Mouse (Mus musculus) embryonic fibroblast, embryonic 13.5 days (primary cell): Measurements from ENCODE around the gene Celf2. TPM values are rescaled to one million over a fixed set of nuclear protein-coding genes. Genes with fewer than 3 reads are reported as not detected.

Experiments
- H3K27ac ChIP-seq: 2 replicates; pipeline ENCODE4 v1.5.1; 2012; ENCODE audit warnings: low read length, control low read depth, inconsistent platforms; ENCODE audit not compliant: insufficient read depth
- H3K4me1 ChIP-seq: 2 replicates; pipeline ENCODE4 v1.6.1; 2011; ENCODE audit warnings: low read length; ENCODE audit not compliant: control insufficient read depth, insufficient read depth
- H3K4me3 ChIP-seq: 2 replicates; pipeline ENCODE4 v1.5.1; 2011; ENCODE audit warnings: mild to moderate bottlenecking, control low read depth, low read length; ENCODE audit not compliant: insufficient read depth
- CTCF ChIP-seq: IDR thresholded peaks from 2 replicates; pipeline ENCODE4 v1.5.1; 2011; ENCODE audit warnings: mild to moderate bottlenecking, control low read depth, low read length, moderate library complexity, borderline replicate concordance; ENCODE audit not compliant: insufficient read depth
- POLR2A ChIP-seq: IDR thresholded peaks from 2 replicates; pipeline ENCODE4 v1.6.1; 2011; ENCODE audit warnings: low read depth, mild to moderate bottlenecking, control low read depth, low read length, moderate library complexity
- polyA plus RNA-seq: library from polyadenylated mRNA; stranded (reverse); fragments of >200 nt; gene quantifications from 2 replicates; pipeline ENCODE4 v1.2.4, GENCODE M21; 2011; ENCODE audit warnings: low read depth; ENCODE audit not compliant: missing spikeins, insufficient read length

Gene Celf2
- polyA plus RNA-seq, 1 experiment = 36.6 TPM

GRCm38 (mm10) chr2:6493886-6494285, 1015.5 kb downstream of the Celf2 start:
- H3K4me3 ChIP-seq = no peak overlapping the region
- H3K27ac ChIP-seq = no peak overlapping the region
- TF ChIP-seq CTCF = no peak
- no peak for TF ChIP-seq POLR2A
- no peaks in the 10 kb centered on the region for H3K4me1 ChIP-seq

GRCm38 (mm10) chr2:6490870-6491269, 1018.5 kb downstream of the Celf2 start:
- TF ChIP-seq CTCF (no peak), POLR2A (no peak)
- no peaks in the 10 kb centered on the region for H3K4me1 ChIP-seq
- no peak overlapping the region for H3K4me3 ChIP-seq
- no peak overlapping the region for H3K27ac ChIP-seq

- TF ChIP-seq CTCF = no peak
- no peak for TF ChIP-seq POLR2A
- Histone ChIP-seq H3K4me1 (no peaks in the 10 kb centered on the region), H3K4me3 (no peak overlapping the region), H3K27ac (no peak overlapping the region)
Observed at GRCm38 (mm10) chr2:6490076-6490475, 1019.3 kb downstream of the Celf2 start.
